Mouse (Mus musculus) heart, postnatal 36 days (tissue): ENCODE data around the gene Myo3b. TPM values are rescaled to one million over a fixed set of nuclear protein-coding genes. Genes with fewer than 3 reads are reported as not detected.
A peak's percentile ranks its signal among the peaks of the same experiment; 100 is the strongest.

Experiments
- DNase-seq, 2 experiments: peaks; one replicate each; pipeline ENCODE4 v3.0.0; 2021 to 2022
- intact Hi-C: fragments of 180-260 bp; cut with DNase I; formaldehyde crosslinking; loops from one replicate; pipeline ENCODE4 v1.15.1; 2025
- total RNA-seq, 2 experiments: library from RNA; stranded (reverse); gene quantifications; 2 replicates each; pipeline ENCODE4 v1.2.3; 2021

Myo3b gene
- total RNA-seq, 2 experiments from 2014 or later = 0.08 TPM; not detected in 1

GRCm38 (mm10) chr2:70414386-70414785 is 375.5 kb downstream of the Myo3b start:
- no peak for DNase-seq
- intact Hi-C loops = no loop called here

- DNase-seq = no peak
- intact Hi-C loops = no loop called here
Observed at GRCm38 (mm10) chr2:70415521-70415920, 376.6 kb downstream of the Myo3b start.

- intact Hi-C loops = no loop called here
- no peak for DNase-seq
Observed at GRCm38 (mm10) chr2:70419336-70419735, 380.4 kb downstream of the Myo3b start.

GRCm38 (mm10) chr2:70421144-70421874 is 382.4 kb downstream of the Myo3b start:
- intact Hi-C loops = no loop called here
- DNase-seq = no peak

GRCm38 (mm10) chr2:70425611-70426010 is 386.7 kb downstream of the Myo3b start:
- intact Hi-C loops = no loop called here
- DNase-seq = no peak

GRCm38 (mm10) chr2:70443035-70443434 is 404.1 kb downstream of the Myo3b start:
- intact Hi-C loops = no loop called here
- peak in 1 of 2 experiments; percentile 2 for DNase-seq

- DNase-seq = no peak
- intact Hi-C loops = no loop called here
Observed at GRCm38 (mm10) chr2:70444141-70444540, 405.2 kb downstream of the Myo3b start.

GRCm38 (mm10) chr2:70456205-70456604 is 417.3 kb downstream of the Myo3b start:
- intact Hi-C loops = no loop called here
- no peak for DNase-seq

GRCm38 (mm10) chr2:70463606-70464005 is 424.7 kb downstream of the Myo3b start:
- intact Hi-C loops = no loop called here
- DNase-seq = no peak

- no peak for DNase-seq
- intact Hi-C loops = no loop called here
Observed at GRCm38 (mm10) chr2:70471136-70471535, 432.2 kb downstream of the Myo3b start.

GRCm38 (mm10) chr2:70471861-70472620 is 433.1 kb downstream of the Myo3b start:
- intact Hi-C loops = no loop called here
- no peak for DNase-seq

Other genes starting within 250 kb of the Myo3b start
- gene Ccdc173, start 249.6 kb upstream of the Myo3b start, total RNA-seq = under 1 TPM; 0.36 to 0.65 TPM
- 10 to 100 TPM; 22.7 to 24.1 TPM for gene Phospho2, start 249.5 kb upstream of the Myo3b start, total RNA-seq
- 10 to 100 TPM; 36.4 to 38.9 TPM for gene Klhl23, start 217.2 kb upstream of the Myo3b start, total RNA-seq
- 10 to 100 TPM; 61.7 to 68.2 TPM for gene Ssb, start 177.6 kb upstream of the Myo3b start, total RNA-seq
- 10 to 100 TPM; 20.8 to 25.3 TPM for gene Mettl5, start 153.5 kb upstream of the Myo3b start, total RNA-seq
- 100 to 1,000 TPM; 125 to 133 TPM for gene Ubr3, start 141.9 kb upstream of the Myo3b start, total RNA-seq